Mouse (Mus musculus) hematopoietic multipotent progenitor cell, adult 10-12 weeks (in vitro differentiated cells): ENCODE data around the gene Sytl2. TPM values are rescaled to one million over a fixed set of nuclear protein-coding genes. Genes with fewer than 3 reads are reported as not detected.

Source experiments
- polyA plus RNA-seq: library from polyadenylated mRNA; stranded (reverse); fragments of >175 nt; gene quantifications from 2 replicates; pipeline ENCODE4 v1.2.3, GENCODE M21; 2012; ENCODE audit warnings: low replicate concordance

Sytl2 gene
- 1.4 and 2.5 TPM in 2 replicates for polyA plus RNA-seq

GRCm38 (mm10) chr7:90301942-90302646, at the start of gene Sytl2:
Sytl2 (plus strand) TSS chr7:90302252.

DNA sequence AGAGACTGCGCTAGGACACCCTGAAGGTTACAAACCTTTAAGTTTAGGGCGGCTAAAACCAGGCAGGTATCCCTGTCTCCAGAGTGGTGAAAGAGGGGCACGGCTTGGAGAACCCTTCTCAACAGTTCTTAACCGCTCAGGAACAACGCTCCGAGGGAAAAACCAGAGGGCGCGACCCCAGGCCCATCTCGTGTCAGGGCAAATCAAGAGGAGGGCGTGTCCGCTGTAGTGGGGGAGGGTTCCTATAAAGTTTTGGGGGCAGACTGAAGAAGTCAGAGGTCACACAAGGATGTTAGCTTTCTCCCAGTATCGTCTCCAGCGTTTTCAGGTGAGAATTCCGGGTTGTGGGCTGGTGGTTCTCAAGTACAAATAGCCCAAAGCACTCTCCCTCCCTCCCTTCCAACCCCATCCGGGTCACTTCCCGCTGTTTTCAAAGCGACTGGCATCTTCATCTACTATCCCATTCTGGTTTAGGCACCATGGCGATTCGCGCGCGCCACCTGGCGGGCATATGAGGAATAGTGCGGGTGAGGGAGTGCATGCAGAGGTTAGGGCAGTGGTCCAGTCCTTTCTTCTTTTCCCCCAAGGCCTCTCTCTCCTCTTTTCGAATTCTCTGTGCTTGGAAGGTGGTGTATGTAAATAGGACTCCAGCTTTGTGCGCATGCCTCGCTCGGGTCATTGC, 36.6 kb upstream of the Sytl2 start, which contains the start of gene Ccdc83:
Gene Ccdc83 (minus strand): TSS at position 489 of the 682 bp plus-strand sequence.

GRCm38 (mm10) chr7:90426020-90427001, 124.3 kb downstream of the Sytl2 start, which contains the start of gene Ccdc89:
Ccdc89 (plus strand) TSS chr7:90426577.

GRCm38 (mm10) chr7:90442518-90443080, 140.5 kb downstream of the Sytl2 start, which contains the start of gene Crebzf:
Crebzf (plus strand) TSS chr7:90442729.

GRCm38 (mm10) chr7:90456845-90457468, 154.9 kb downstream of the Sytl2 start, which contains the start of gene Tmem126a:
Tmem126a (minus strand) TSS chr7:90457229.

Other genes with a start within 250 kb of the Sytl2 start
- gene Picalm, start 172.0 kb upstream of the Sytl2 start, polyA plus RNA-seq = 108 and 197 TPM in 2 replicates
- gene Ccdc83, start 36.5 kb upstream of the Sytl2 start, polyA plus RNA-seq = not detected in 2 replicates
- not detected in 2 replicates for gene Ccdc89, start 124.3 kb downstream of the Sytl2 start, polyA plus RNA-seq
- 82.0 and 212 TPM in 2 replicates for gene Crebzf, start 140.5 kb downstream of the Sytl2 start, polyA plus RNA-seq
- gene Tmem126a, start 155.0 kb downstream of the Sytl2 start, polyA plus RNA-seq = 14.2 and 32.5 TPM in 2 replicates
- 3.1 and 5.8 TPM in 2 replicates for gene Tmem126b, start 173.7 kb downstream of the Sytl2 start, polyA plus RNA-seq
- gene Dlg2, start 174.4 kb downstream of the Sytl2 start, polyA plus RNA-seq = 0.11 and 0.22 TPM in 2 replicates